Mouse (Mus musculus) liver, adult 2 months (tissue): Measurements from ENCODE around the gene Pcbp2. TPM values are rescaled to one million over a fixed set of nuclear protein-coding genes. Genes with fewer than 3 reads are reported as not detected.

ENCODE experiments used
- DNase-seq: peaks from one replicate; pipeline ENCODE4 v3.0.0-alpha.2; 2011; ENCODE audit warnings: low read depth, low spot score; ENCODE audit errors: extremely low read depth
- H3K27ac ChIP-seq: fragments of 200-500 bp; replicated peaks from 2 replicates; pipeline ENCODE4 v1.5.1; 2012; ENCODE audit warnings: low read depth, mild to moderate bottlenecking, control low read depth, inconsistent platforms, low read length; ENCODE audit not compliant: insufficient read depth
- H3K27me3 ChIP-seq: fragments of 200-500 bp; 2 replicates; pipeline ENCODE4 v1.6.1; 2012; ENCODE audit warnings: mild to moderate bottlenecking, moderate library complexity, low read length, inconsistent platforms; ENCODE audit not compliant: control insufficient read depth, insufficient read depth
- H3K36me3 ChIP-seq: fragments of 200-500 bp; 2 replicates; pipeline ENCODE4 v1.6.1; 2012; ENCODE audit warnings: low read length, inconsistent platforms; ENCODE audit not compliant: control insufficient read depth, insufficient read depth
- H3K4me1 ChIP-seq: fragments of 200-500 bp; 2 replicates; pipeline ENCODE4 v1.6.1; 2011; ENCODE audit warnings: low read length; ENCODE audit not compliant: control insufficient read depth, insufficient read depth
- H3K4me3 ChIP-seq: fragments of 200-500 bp; 2 replicates; pipeline ENCODE4 v1.5.1; 2011; ENCODE audit warnings: low read depth, mild to moderate bottlenecking, control low read depth, low read length, moderate library complexity; ENCODE audit not compliant: insufficient read depth
- H3K79me2 ChIP-seq: fragments of 200-500 bp; 2 replicates; pipeline ENCODE4 v1.6.1; 2012; ENCODE audit warnings: inconsistent platforms, mild to moderate bottlenecking, low read length, moderate library complexity; ENCODE audit not compliant: control insufficient read depth, insufficient read depth
- H3K9ac ChIP-seq: fragments of 200-500 bp; 2 replicates; pipeline ENCODE4 v1.6.1; 2012; ENCODE audit warnings: low read depth, mild to moderate bottlenecking, control low read depth, inconsistent platforms, low read length
- CTCF ChIP-seq: fragments of 200-500 bp; IDR thresholded peaks from 2 replicates; pipeline ENCODE4 v1.5.1; 2011; ENCODE audit warnings: low read depth, low read length, control low read depth
- POLR2A ChIP-seq: fragments of 200-500 bp; IDR thresholded peaks from 2 replicates; pipeline ENCODE4 v1.6.1; 2011; ENCODE audit warnings: low read length, control low read depth; ENCODE audit not compliant: insufficient read depth; ENCODE audit errors: extremely low read depth
- WGBS: fragments of 180-500 bp; shearing (Covaris S2); methylation state at CpG from one replicate; pipeline ENCODE4 v1.1.7; 2018; 5-methylcytosine and 5-hydroxymethylcytosine counted together
- polyA plus RNA-seq: library from polyadenylated mRNA; depleted of rRNA; stranded (reverse); fragments of >200 nt; gene quantifications from 2 replicates; pipeline ENCODE4 v1.2.3, GENCODE M21; 2012
- total RNA-seq: library from RNA; depleted of rRNA; stranded (reverse); fragments of >200 nt; gene quantifications from 2 replicates; pipeline ENCODE4 v1.2.3, GENCODE M21; 2014

Pcbp2 gene
- total and polyA plus RNA-seq, 2 experiments = 112 to 261 TPM

GRCm38 (mm10) chr15:102483136-102483535, 12.8 kb downstream of the Pcbp2 start:
- Histone ChIP-seq H3K36me3 (peaks cover 72% of the 10 kb centered on the region), H3K27me3 (no peaks in the 10 kb centered on the region), H3K27ac (no peak overlapping the region), H3K4me1 (no peaks in the 10 kb centered on the region), H3K79me2 (no peaks in the 10 kb centered on the region; the same call in 1 of the 2 replicates), H3K9ac (no peak overlapping the region), H3K4me3 (no peak overlapping the region)
- no peak for DNase-seq
- TF ChIP-seq CTCF = no peak
- no peak for TF ChIP-seq POLR2A
- 92% methylated on average over 3 of the region's 3 CpGs for WGBS

GRCm38 (mm10) chr15:102485853-102486252, 15.5 kb downstream of the Pcbp2 start:
- DNase-seq = no peak
- WGBS = 94% methylated on average over 12 of the region's 12 CpGs
- TF ChIP-seq POLR2A (no peak), CTCF (no peak)
- Histone ChIP-seq H3K9ac (no peak overlapping the region), H3K27me3 (no peaks in the 10 kb centered on the region), H3K4me1 (no peaks in the 10 kb centered on the region), H3K79me2 (no peaks in the 10 kb centered on the region; the same call in 1 of the 2 replicates), H3K27ac (no peak overlapping the region), H3K36me3 (peaks cover 74% of the 10 kb centered on the region), H3K4me3 (no peak overlapping the region)

- Histone ChIP-seq H3K9ac (no peak overlapping the region), H3K4me3 (no peak overlapping the region), H3K79me2 (no peaks in the 10 kb centered on the region; the same call in 1 of the 2 replicates), H3K27me3 (no peaks in the 10 kb centered on the region), H3K36me3 (peaks cover 71% of the 10 kb centered on the region), H3K27ac (no peak overlapping the region), H3K4me1 (no peaks in the 10 kb centered on the region)
- no peak for TF ChIP-seq CTCF
- TF ChIP-seq POLR2A = no peak
- no peak for DNase-seq
- 59% methylated on average over 1 of the region's 1 CpGs for WGBS
Measured at GRCm38 (mm10) chr15:102487664-102488063, 17.3 kb downstream of the Pcbp2 start.

- Histone ChIP-seq H3K4me1 (no peaks in the 10 kb centered on the region), H3K27ac (no peak overlapping the region), H3K4me3 (no peak overlapping the region), H3K27me3 (no peaks in the 10 kb centered on the region), H3K36me3 (peaks cover 65% of the 10 kb centered on the region), H3K9ac (no peak overlapping the region), H3K79me2 (peaks cover 4% of the 10 kb centered on the region; the same call in 1 of the 2 replicates)
- TF ChIP-seq CTCF = no peak
- no peak for TF ChIP-seq POLR2A
- no peak for DNase-seq
- 92% methylated on average over 3 of the region's 3 CpGs for WGBS
Measured at GRCm38 (mm10) chr15:102498322-102498721, 28.0 kb downstream of the Pcbp2 start.

- WGBS = 80% methylated on average over 3 of the region's 3 CpGs
- Histone ChIP-seq H3K4me3 (no peak overlapping the region), H3K27ac (no peak overlapping the region), H3K4me1 (no peaks in the 10 kb centered on the region), H3K27me3 (no peaks in the 10 kb centered on the region), H3K36me3 (peaks cover 56% of the 10 kb centered on the region), H3K79me2 (no peaks in the 10 kb centered on the region; the same call in 1 of the 2 replicates), H3K9ac (no peak overlapping the region)
- TF ChIP-seq CTCF (no peak), POLR2A (no peak)
- no peak for DNase-seq
Measured at GRCm38 (mm10) chr15:102499370-102499769, 29.0 kb downstream of the Pcbp2 start.

GRCm38 (mm10) chr15:102499851-102500250, 29.5 kb downstream of the Pcbp2 start:
- 93% methylated on average over 6 of the region's 6 CpGs for WGBS
- no peaks in the 10 kb centered on the region for H3K27me3 ChIP-seq
- no peak for DNase-seq
- H3K4me3 ChIP-seq = no peak overlapping the region
- no peaks in the 10 kb centered on the region; the same call in 1 of the 2 replicates for H3K79me2 ChIP-seq
- no peaks in the 10 kb centered on the region for H3K4me1 ChIP-seq
- TF ChIP-seq POLR2A (no peak), CTCF (no peak)
- H3K27ac ChIP-seq = no peak overlapping the region
- H3K36me3 ChIP-seq = peaks cover 53% of the 10 kb centered on the region
- no peak overlapping the region for H3K9ac ChIP-seq
